Mouse (Mus musculus) left cerebral cortex, postnatal 10 days (tissue): ENCODE results near the gene Mcf2l. TPM values are rescaled to one million over a fixed set of nuclear protein-coding genes. Genes with fewer than 3 reads are reported as not detected.

Experiments used
- DNase-seq, 2 experiments: peaks; one replicate each; pipeline ENCODE4 v3.0.0; 2021 to 2022; ENCODE audit warnings: low spot score in 2 of 2, mixed read lengths in 1 of 2; ENCODE audit errors: extremely low spot score in 1 of 2
- intact Hi-C: fragments of 180-260 bp; cut with DNase I; formaldehyde crosslinking; loops from one replicate; pipeline ENCODE4 v1.15.1; 2025
- microRNA-seq: library from miRNA; unstranded; fragments of <30 nt; microRNA quantifications from one replicate; pipeline ENCODE4 v1.2.0, GENCODE M21; 2022
- total RNA-seq, 2 experiments: library from RNA; stranded (reverse); gene quantifications; 2 replicates each; pipeline ENCODE4 v1.2.3; 2021

The Mcf2l gene
- total RNA-seq, 2 experiments from 2014 or later, result 280 to 298 TPM

DNA sequence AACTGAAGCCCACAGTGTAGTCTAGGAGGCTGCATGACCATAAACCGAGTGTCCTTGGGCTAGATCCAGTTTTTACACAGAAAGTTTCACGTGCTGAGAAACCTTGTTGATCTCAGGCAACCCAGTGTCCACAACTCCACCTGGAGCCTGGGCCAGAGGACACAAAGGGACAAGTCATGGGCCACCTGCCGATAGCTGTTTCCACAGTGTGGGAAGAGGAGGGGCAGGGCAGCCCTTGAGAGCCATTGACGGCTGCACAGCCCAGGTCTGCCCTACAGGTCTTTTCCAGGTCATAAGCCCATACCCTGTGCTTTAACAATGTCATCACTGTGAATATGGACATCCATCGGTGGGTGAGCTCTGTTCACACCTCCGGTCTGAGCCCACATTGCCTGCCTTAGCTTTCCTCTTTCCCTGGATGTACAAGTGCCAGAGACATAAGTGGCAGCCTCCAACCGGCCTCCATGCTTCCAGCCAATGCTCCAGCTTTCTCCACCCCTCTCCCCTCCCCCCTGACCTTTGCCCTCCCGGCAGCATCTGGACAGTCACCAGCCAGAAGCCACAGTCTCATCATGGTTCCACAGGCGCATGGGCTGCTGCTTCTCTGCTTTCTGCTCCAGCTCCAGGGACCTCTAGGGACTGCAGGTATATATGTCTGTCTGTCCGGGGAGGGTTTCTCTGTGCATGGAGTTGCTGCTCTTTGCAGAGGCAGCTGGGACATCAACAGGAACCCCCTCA lies 152.1 kb downstream of the Mcf2l start, which contains the start of gene F7:
TSS of gene F7 (plus strand) at position 548 of the 738 bp plus-strand sequence.
- no peak for DNase-seq
- intact Hi-C loops, result no loop called here

DNA sequence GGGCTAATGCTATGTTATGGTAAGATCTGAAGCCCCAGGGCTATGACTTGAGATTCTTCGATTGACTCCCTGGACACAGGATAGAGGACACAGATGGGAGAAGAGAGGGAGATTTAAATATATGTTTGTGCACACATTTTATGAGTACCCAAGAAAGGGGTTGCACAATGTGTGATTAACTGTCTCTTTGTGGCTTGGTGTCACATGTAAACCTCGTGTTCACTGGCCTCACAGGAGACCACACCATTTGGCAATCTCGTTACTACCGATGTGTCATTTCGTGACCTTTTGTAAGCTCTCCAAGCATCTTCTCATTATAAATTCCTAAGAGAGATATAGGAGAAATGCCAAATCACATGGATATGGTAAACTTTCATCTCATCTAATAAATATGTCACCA lies 154.0 kb downstream of the Mcf2l start:
- intact Hi-C loops, result no loop called here
- DNase-seq, result no peak

DNA sequence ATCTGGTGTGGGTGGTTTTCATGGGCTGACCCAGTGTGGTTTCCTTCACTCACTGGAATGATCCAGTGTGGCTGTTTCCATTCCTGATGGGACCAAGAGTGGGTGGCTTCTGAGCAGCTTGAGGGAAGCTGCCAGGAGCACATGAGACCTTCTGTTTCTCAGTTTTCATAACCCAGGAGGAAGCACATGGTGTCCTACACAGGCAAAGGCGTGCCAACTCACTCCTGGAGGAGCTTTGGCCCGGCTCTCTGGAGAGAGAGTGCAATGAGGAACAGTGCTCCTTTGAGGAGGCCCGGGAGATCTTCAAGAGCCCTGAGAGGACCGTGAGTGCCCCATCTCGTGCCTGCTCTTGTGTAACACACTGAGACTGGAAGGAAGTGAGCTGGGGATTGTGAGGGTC lies 154.9 kb downstream of the Mcf2l start:
- intact Hi-C loops, result no loop called here
- DNase-seq, result peak in 1 of 2 experiments; percentile 20

DNA sequence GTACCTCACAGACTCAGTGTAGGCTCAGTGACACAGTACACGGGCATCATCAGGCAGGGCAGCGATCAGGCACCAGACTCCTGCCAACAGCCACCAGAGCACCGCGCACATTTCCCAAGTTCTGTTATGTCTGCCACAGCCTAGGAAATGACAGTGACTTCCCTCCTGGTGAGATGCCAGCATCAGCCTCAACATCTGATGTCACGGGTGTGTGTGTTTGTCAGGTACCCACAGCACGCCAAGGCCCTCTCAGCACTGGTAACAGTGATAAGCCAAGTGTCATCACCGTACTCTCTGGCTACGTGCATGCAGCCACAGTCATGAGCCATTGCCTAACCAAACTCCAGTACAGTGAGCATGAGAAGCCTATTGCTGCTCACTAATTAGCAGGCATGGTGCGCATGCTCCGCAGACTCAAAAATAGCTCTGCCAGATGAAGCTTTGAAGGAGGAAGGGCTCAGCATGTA lies 162.8 kb downstream of the Mcf2l start:
- peak in 1 of 2 experiments; percentile 24 for DNase-seq
- intact Hi-C loops, result no loop called here

DNA sequence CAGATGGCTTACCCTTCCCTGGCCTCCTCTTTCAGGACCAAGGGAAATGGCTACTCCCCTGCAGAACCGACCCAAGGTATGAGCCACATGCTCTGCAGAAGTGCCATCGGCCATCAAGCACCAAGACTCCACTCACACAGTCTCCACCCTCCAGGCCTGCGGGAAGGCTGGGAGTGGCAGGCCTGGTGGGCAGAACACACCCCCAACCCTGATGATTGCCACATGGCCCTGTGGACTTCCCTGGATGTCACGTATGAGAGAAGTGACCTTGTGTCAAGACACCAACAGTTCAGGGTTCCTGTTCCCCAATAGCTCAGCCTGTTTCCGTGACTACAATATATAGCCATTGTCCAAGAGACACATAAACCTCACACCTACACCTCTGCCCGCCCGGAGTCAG lies 163.4 kb downstream of the Mcf2l start, which contains the start of gene F10:
TSS of gene F10 (plus strand) at position 294 of the 400 bp plus-strand sequence.
- no peak for DNase-seq
- intact Hi-C loops, result no loop called here

DNA sequence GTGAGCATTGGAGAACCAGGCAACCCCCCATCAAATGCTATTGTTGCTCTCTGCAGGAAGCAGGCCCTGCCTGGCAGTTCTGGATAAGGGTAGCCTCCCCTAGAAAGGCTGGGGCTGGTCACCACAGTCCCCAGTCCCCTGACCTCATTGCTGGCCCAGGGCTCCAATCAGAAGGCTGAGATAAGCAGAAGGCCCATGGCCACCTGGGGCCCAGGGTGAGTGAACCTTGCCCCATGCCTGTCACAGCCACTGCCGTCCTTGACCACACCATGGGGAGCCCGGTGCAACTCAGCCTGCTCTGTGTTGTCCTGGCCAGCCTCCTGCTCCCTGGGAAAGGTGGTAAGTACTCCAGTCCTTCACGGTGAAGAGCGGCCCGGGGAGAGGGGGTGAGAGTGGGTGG lies 164.0 kb downstream of the Mcf2l start:
- intact Hi-C loops, result no loop called here

DNA sequence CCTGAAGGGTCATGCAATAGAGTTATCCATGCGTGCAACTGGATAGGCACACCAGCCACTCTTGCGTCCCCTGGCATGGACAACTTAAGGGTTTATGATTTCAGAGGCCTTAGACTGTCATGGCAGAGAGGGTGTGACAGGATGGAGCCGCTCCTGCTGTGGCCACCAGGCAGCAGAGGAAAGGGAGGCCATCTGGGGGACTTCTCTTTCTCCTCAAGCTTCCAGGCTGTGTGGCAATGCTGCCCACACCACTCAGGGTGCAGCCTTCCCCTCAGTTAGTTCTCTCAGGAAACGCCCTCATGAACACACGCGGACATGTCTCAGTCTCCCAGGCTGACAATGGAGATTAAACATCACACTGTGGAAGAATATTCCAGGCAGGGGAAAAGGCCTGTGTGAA lies 165.4 kb downstream of the Mcf2l start:
- intact Hi-C loops, result no loop called here
- DNase-seq, result no peak

More for the DNA sequence above, 164.0 kb downstream of the Mcf2l start:
- no peak for DNase-seq

DNA sequence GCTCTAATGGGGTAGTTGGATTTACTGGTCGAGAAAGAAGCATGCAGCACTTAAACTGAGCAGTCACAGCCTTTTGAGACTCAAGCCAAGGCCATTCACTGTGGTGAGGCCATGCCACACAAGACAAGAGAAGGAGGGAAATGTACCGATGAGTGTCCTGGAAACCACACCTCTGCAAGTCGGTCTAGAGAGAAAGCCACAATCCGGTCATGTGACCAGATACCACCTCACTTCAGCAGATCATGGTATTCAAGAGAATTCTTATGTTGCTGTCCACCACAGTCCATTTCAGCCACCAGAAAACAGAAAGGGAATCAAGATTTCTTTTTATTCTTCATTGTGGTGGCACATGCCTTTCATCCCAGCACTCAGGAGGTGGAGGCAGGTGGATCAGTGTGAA lies 167.9 kb downstream of the Mcf2l start:
- DNase-seq, result no peak
- intact Hi-C loops, result no loop called here

DNA sequence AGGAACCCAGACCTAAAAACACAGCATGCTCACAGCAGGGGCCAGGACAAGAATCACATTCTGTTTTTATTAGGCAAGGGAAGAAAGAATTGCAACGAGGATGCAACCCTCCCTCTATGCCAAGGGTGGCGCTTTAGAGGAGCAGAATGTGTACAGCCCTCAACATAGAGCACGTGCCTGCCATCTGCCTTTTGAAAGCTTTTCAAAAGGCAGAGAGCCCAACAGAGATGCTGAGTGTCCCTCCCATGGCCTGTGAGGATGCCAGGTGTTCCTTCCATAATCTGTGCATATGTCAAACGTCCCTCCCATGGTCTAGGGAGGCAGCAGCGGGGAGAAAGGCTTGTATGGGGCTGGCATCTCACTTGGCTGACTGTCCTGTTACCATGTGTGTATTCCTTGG lies 174.0 kb downstream of the Mcf2l start:
- intact Hi-C loops, result no loop called here
- no peak for DNase-seq

DNA sequence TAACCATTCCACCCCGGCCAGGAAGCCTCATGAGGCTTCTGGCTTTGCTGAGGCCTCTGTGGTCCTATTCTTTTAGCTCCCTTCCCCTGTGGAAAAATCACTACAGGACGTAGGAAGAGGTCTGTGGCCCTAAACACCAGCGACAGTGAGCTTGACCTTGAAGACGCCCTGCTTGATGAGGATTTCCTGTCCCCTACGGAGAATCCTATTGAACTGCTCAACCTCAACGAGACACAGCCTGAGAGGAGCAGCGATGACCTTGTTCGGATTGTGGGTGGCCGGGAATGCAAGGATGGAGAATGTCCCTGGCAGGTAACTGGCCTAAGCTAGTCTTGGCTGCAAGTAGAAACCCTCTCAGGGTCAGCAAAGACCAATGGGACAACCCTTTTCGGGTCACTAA lies 176.9 kb downstream of the Mcf2l start:
- intact Hi-C loops, result no loop called here
- DNase-seq, result no peak

DNA sequence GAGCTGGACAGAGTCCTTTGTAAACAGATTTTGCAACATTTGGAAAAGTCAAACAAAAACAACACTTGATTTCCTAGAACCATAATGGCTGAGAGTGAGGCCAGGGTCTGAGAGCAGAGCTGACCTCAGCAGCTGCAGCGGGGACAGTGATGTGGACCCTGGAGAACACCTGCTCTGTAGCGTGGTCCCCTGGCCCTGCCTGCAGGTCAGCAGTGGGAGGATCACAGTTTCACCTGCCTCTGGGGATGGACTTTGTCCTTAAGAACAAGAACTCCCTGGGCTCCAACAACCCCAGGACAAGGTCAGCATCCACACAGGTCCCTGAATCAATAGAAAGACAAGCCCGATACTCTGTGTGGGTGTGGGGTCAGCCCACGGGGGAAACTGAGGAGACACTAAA lies 183.7 kb downstream of the Mcf2l start:
- intact Hi-C loops, result no loop called here
- no peak for DNase-seq

DNA sequence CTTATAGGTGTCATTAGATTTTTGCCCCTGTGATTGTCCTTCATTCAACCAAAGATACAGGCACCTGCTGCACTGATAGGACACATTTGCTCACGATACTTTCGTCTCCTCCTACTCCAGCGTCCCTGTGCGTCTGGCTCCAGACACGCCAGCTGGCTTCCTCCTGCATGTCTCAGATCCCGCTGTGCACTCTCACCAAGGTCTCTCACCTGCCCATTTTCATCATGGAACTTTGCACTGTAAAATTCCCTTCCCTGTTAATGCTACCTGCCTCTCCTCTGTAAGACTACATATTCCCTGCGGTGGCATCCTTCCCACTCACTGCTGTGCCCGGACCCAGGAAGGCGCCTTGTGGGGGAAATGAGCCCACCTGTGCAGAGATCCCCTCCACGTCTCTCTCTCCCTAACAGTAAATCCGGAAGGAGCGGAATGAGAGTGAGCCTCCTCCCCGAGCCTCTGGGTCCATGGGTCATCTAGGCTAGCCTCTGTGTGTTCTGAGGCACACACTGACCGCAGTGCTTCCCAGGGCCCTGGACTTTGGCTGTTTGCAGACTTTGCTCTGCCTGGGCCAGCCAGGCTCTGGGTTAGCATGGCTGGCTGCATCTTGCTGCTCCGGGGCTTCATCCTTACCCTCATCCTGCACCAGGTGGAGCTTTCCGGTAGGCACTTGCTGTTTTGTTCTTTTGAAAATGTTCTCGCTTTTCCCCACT lies 187.0 kb downstream of the Mcf2l start, which contains the start of gene Proz:
TSS of gene Proz (plus strand) at position 474 of the 710 bp plus-strand sequence.
- intact Hi-C loops, result no loop called here

DNA sequence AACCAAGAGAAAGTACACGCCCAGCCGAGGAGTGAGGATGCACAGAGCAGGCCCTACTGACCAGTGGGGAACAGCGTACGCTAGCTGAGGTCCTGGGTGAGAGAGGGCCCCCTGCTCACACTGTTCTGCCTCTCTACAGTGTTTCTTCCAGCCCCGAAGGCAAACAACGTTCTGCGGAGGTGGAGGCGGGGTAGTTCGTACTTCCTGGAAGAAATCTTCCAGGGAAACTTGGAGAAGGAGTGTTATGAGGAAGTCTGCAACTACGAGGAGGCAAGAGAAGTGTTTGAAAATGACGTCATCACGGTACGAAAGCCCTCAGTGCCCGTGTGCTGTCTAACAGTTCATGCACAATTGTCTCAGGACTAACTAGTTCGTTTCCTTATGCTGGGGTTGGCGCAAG lies 189.5 kb downstream of the Mcf2l start:
- DNase-seq, result no peak
- intact Hi-C loops, result no loop called here

More for the DNA sequence above, 187.0 kb downstream of the Mcf2l start, which contains the start of gene Proz:
- no peak for DNase-seq

Small RNA genes lying within 50 kb of the gene (microRNA-seq; reads per million reads assigned to microRNA genes)
- 1.4 reads per million for gene Gm38671

Other genes with a start within 250 kb of the Mcf2l start
- 10 to 100 TPM; 32.3 to 32.7 TPM for gene Tubgcp3, start 201.6 kb upstream of the Mcf2l start, total RNA-seq
- gene Atp11a, start 116.8 kb upstream of the Mcf2l start, total RNA-seq, result 10 to 100 TPM; 50.1 to 52.6 TPM
- not detected for gene F7, start 152.2 kb downstream of the Mcf2l start, total RNA-seq
- gene F10, start 163.5 kb downstream of the Mcf2l start, total RNA-seq, result under 1 TPM in 1 of 2 experiments, not detected in 1; 0.24 TPM
- gene Proz, start 187.1 kb downstream of the Mcf2l start, total RNA-seq, result not detected
- 10 to 100 TPM; 29.3 to 29.4 TPM for gene Pcid2, start 231.7 kb downstream of the Mcf2l start, total RNA-seq
- 10 to 100 TPM; 59.8 to 62.4 TPM for gene Cul4a, start 231.8 kb downstream of the Mcf2l start, total RNA-seq